Mouse (Mus musculus) neutrophil, adult 83 days (primary cell): Measurements from ENCODE around the gene Serpinb5. TPM values are rescaled to one million over a fixed set of nuclear protein-coding genes. Genes with fewer than 3 reads are reported as not detected.

Source experiments
- total RNA-seq, 2 experiments: library from RNA; stranded (reverse); gene quantifications; one replicate each; pipeline ENCODE4 v1.2.4; 2023

Serpinb5 gene
- not detected for total RNA-seq

GRCm38 (mm10) chr1:106860847-106861246 is at the start of gene Serpinb5:
Gene Serpinb5 (plus strand): TSS chr1:106861173.

Other genes with a start within 250 kb of the Serpinb5 start
- 1 to 10 TPM; 4.9 to 5.5 TPM for gene Bcl2, start 146.9 kb upstream of the Serpinb5 start, total RNA-seq
- gene Kdsr, start 101.4 kb upstream of the Serpinb5 start, total RNA-seq: 1 to 10 TPM; 8.3 to 9.8 TPM
- gene Vps4b, start 64.4 kb upstream of the Serpinb5 start, total RNA-seq: 100 to 1,000 TPM; 104 to 117 TPM
- not detected for gene Serpinb12, start 73.3 kb downstream of the Serpinb5 start, total RNA-seq
- not detected for gene Serpinb13, start 119.8 kb downstream of the Serpinb5 start, total RNA-seq
- gene Serpinb3a, start 191.1 kb downstream of the Serpinb5 start, total RNA-seq: not detected
- not detected for gene Serpinb3d, start 222.3 kb downstream of the Serpinb5 start, total RNA-seq